Mouse (Mus musculus): ENCODE results near the gene Nrp1. TPM values are rescaled to one million over a fixed set of nuclear protein-coding genes. Genes with fewer than 3 reads are reported as not detected.

The Nrp1 gene
- total and polyA plus RNA-seq, 3 experiments = 7.3 to 14.7 (median 11.9) TPM

GRCm38 (mm10) chr8:128420402-128420801 lies 62.0 kb downstream of the Nrp1 start:
- no peak overlapping the region for H3K4me3 ChIP-seq (replicated peaks in 1 of 3; ENCODE audit: low read depth in 2 of 3, low read length in 2 of 3, poor library complexity in 1 of 3)
- H3K27me3 ChIP-seq (replicated peaks) = no peaks in the 10 kb centered on the region
- H3K4me1 ChIP-seq (ENCODE audit: control insufficient read depth in 1 of 2, insufficient read depth in 2 of 2) = peaks cover 11 to 29% of the 10 kb centered on the region in 2 experiments; a peak in 3 of 4 replicates
- no peaks in the 10 kb centered on the region for H3K79me2 ChIP-seq (replicated peaks; ENCODE audit: control insufficient read depth, extremely low read depth, insufficient read depth, poor library complexity, severe bottlenecking)
- in situ Hi-C loops (cut with MboI; ENCODE audit: low pct_ligation_motif_present, low pct_unique_long_range_greater_than_20kb, low sequenced_read_pairs) (no loop called here), dilution Hi-C loops (cut with MboI; ENCODE audit: extremely low pct_ligation_motif_present, extremely low pct_unique_long_range_greater_than_20kb, low sequenced_read_pairs) (no loop called here)
- H3K9ac ChIP-seq (ENCODE audit: insufficient read depth, low read depth) = 0 out of 2 replicates have a peak overlapping the region, but pooled peaks have one; percentile 13
- no peak for DNase-seq (ENCODE audit: extremely low read depth)
- no peaks in the 10 kb centered on the region for H3K9me3 ChIP-seq (replicated peaks; ENCODE audit: low read length)
- H3K4me2 ChIP-seq (ENCODE audit: insufficient read depth, low read depth, poor library complexity, severe bottlenecking) = peak overlapping the region; percentile 50; the same call in 1 of the 2 replicates
- peaks cover 0 to 11% of the 10 kb centered on the region in 2 experiments for H3K36me3 ChIP-seq (replicated peaks in 1 of 2; ENCODE audit: control insufficient read depth in 1 of 2, insufficient read depth in 1 of 2, low read length in 1 of 2)
- no peak for TF ChIP-seq UBTF (IDR thresholded peaks at IDR 0.05; ENCODE audit: low read depth, low read length)
- TF ChIP-seq IRF4 (IDR thresholded peaks at IDR 0.05; ENCODE audit: low read depth, low read length) = peak; percentile 92
- TF ChIP-seq RCOR1 (conservative IDR thresholded peaks at IDR 0.05; ENCODE audit: low read depth, low read length) = peak; percentile 69
- TF ChIP-seq CHD2 (IDR thresholded peaks at IDR 0.05; ENCODE audit: low read length) = peak; percentile 77
- peak; percentile 84 for TF ChIP-seq JUND (conservative IDR thresholded peaks at IDR 0.05; ENCODE audit: low read depth, low read length)
- TF ChIP-seq MYC (IDR thresholded peaks at IDR 0.05; ENCODE audit: low read depth, low read length) = peak; percentile 81
- peak; percentile 62; the same call in 1 of the 2 replicates for TF ChIP-seq MAX (IDR thresholded peaks at IDR 0.05; ENCODE audit: low read length)
- TF ChIP-seq TCF12 (IDR thresholded peaks at IDR 0.05; ENCODE audit: low read depth, low read length) = peak; percentile 7; the same call in 1 of the 2 replicates
- TF ChIP-seq EP300 (IDR thresholded peaks at IDR 0.05; ENCODE audit: low read length) = peak; percentile 85
- TF ChIP-seq ETS1 (conservative IDR thresholded peaks at IDR 0.05; ENCODE audit: low read depth, low read length) = no peak; the same call in 1 of the 2 replicates
- no peak for TF ChIP-seq TBP (conservative IDR thresholded peaks at IDR 0.05; ENCODE audit: low read depth, low read length)
- TF ChIP-seq MXI1 (IDR thresholded peaks at IDR 0.05; ENCODE audit: low read depth, low read length) = peak; percentile 46; the same call in 1 of the 2 replicates
- TF ChIP-seq JUN (IDR thresholded peaks at IDR 0.05; ENCODE audit: insufficient read depth, low read depth, low read length) = peak; percentile 77
- no peak overlapping the region for H3K27ac ChIP-seq (ENCODE audit: insufficient read depth, low read depth)

DNA sequence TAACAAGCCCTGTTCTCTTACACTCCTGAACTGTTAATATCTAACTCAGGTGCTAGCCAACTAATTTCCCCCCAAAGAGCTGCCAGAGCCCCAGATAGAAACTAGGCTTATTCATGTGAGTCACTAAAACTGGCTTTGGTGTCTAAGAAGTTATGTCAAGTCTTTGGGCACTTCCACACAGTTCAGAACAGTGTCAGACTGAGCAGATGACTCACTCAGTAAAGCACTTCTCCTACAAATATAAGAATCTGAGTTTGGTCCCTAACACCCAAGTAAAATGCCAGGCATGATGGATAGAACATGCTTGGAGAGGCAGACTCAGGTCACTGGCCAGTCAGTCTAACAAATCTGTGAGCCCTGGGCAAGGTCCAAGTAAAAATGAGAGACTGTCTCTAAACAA lies 65.4 kb downstream of the Nrp1 start:
- H3K27me3 ChIP-seq (replicated peaks) = no peaks in the 10 kb centered on the region
- H3K79me2 ChIP-seq (replicated peaks; ENCODE audit: control insufficient read depth, extremely low read depth, insufficient read depth, poor library complexity, severe bottlenecking) = no peaks in the 10 kb centered on the region
- H3K9ac ChIP-seq (ENCODE audit: insufficient read depth, low read depth) = no peak overlapping the region
- no peak overlapping the region for H3K4me2 ChIP-seq (ENCODE audit: insufficient read depth, low read depth, poor library complexity, severe bottlenecking)
- TF ChIP-seq MAX (IDR thresholded peaks at IDR 0.05; ENCODE audit: low read length) (no peak), USF1 (IDR thresholded peaks at IDR 0.05; ENCODE audit: low read depth, low read length) (no peak), ELF1 (IDR thresholded peaks at IDR 0.05; ENCODE audit: low read depth, low read length) (no peak), GABPA (IDR thresholded peaks at IDR 0.05; ENCODE audit: insufficient replicate concordance, low read depth, low read length) (no peak), POLR2A (IDR thresholded peaks at IDR 0.05; ENCODE audit: low read depth, low read length) (no peak), TCF12 (IDR thresholded peaks at IDR 0.05; ENCODE audit: low read depth, low read length) (no peak), PAX5 (IDR thresholded peaks at IDR 0.05; ENCODE audit: low read length) (no peak), MYC (IDR thresholded peaks at IDR 0.05; ENCODE audit: low read depth, low read length) (no peak), BHLHE40 (IDR thresholded peaks at IDR 0.05; ENCODE audit: low read depth, low read length) (no peak), CHD1 (IDR thresholded peaks at IDR 0.05; ENCODE audit: low read depth, low read length) (no peak), MAZ (IDR thresholded peaks at IDR 0.05; ENCODE audit: low read depth, low read length) (no peak), JUND (conservative IDR thresholded peaks at IDR 0.05; ENCODE audit: low read depth, low read length) (no peak), KAT2A (IDR thresholded peaks at IDR 0.05; ENCODE audit: insufficient replicate concordance, low read length) (no peak), USF2 (conservative IDR thresholded peaks at IDR 0.05; ENCODE audit: low read depth, low read length) (no peak), MXI1 (IDR thresholded peaks at IDR 0.05; ENCODE audit: low read depth, low read length) (no peak), NELFE (IDR thresholded peaks at IDR 0.05; ENCODE audit: low read depth, low read length) (no peak), ZC3H11A (IDR thresholded peaks at IDR 0.05; ENCODE audit: low read depth, low read length) (no peak), POLR2AphosphoS2 (IDR thresholded peaks at IDR 0.05; ENCODE audit: low read depth, low read length) (no peak), CHD2 (IDR thresholded peaks at IDR 0.05; ENCODE audit: low read length) (no peak), ZKSCAN1 (IDR thresholded peaks at IDR 0.05; ENCODE audit: borderline replicate concordance, low read depth, low read length) (no peak)
- H3K27ac ChIP-seq (ENCODE audit: insufficient read depth, low read depth) = no peak overlapping the region
- DNase-seq (ENCODE audit: extremely low read depth) = no peak
- no peak overlapping the region for H3K4me3 ChIP-seq (replicated peaks in 1 of 3; ENCODE audit: low read depth in 2 of 3, low read length in 2 of 3, poor library complexity in 1 of 3)
- H3K4me1 ChIP-seq (ENCODE audit: control insufficient read depth in 1 of 2, insufficient read depth in 2 of 2) = peaks cover 8% of the 10 kb centered on the region in 2 experiments; a peak in 2 of 4 replicates
- dilution Hi-C loops (cut with MboI; ENCODE audit: extremely low pct_ligation_motif_present, extremely low pct_unique_long_range_greater_than_20kb, low sequenced_read_pairs) = no loop called here
- H3K9me3 ChIP-seq (replicated peaks; ENCODE audit: low read length) = no peaks in the 10 kb centered on the region
- in situ Hi-C loops (cut with MboI; ENCODE audit: low pct_ligation_motif_present, low pct_unique_long_range_greater_than_20kb, low sequenced_read_pairs) = no loop called here
- peaks cover 0 to 24% of the 10 kb centered on the region in 2 experiments for H3K36me3 ChIP-seq (replicated peaks in 1 of 2; ENCODE audit: control insufficient read depth in 1 of 2, insufficient read depth in 1 of 2, low read length in 1 of 2)

Data from CH12.LX (cell line).